Mouse (Mus musculus) myocyte (in vitro differentiated cells): ENCODE measurements around the gene Ttc30a2.

Experiments
- E2F4 ChIP-seq: IDR thresholded peaks from one replicate; pipeline ENCODE4 v1.6.1; 2011; ENCODE audit warnings: mild to moderate bottlenecking, control low read depth, moderate library complexity; ENCODE audit not compliant: insufficient read depth
- MAX ChIP-seq: IDR thresholded peaks from one replicate; pipeline ENCODE4 v1.6.1; 2011; ENCODE audit warnings: low read depth, mild to moderate bottlenecking, control low read depth
- POLR2A ChIP-seq: IDR thresholded peaks from one replicate; pipeline ENCODE4 v1.6.1; 2011; ENCODE audit warnings: low read depth, mild to moderate bottlenecking, control low read depth, moderate library complexity; ENCODE audit not compliant: insufficient read length
- TCF12 ChIP-seq: IDR thresholded peaks from one replicate; pipeline ENCODE4 v1.6.1; 2011; ENCODE audit warnings: mild to moderate bottlenecking, control low read depth; ENCODE audit not compliant: poor library complexity, insufficient read depth, severe bottlenecking

DNA sequence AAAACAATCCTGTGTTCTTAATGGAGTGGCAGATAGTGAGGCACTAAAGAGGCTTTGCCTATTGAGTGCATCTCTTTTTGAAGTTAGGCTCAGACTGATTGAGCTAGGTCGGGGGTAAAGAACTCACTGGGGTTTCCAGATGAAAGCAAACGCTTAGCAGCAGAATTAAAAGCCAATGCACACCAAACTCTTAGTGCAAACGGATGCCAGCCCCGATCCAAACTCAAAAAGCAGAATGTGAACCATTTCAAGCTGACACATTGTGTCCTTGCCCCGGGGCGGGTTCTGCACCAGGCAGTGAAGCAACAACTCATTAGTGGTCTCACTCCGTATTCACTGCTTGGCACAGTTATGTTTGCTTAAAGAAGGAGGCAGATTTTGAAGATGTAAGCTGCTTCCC is 38.9 kb upstream of the Ttc30a2 start:
- TF ChIP-seq TCF12 (no peak), POLR2A (no peak), E2F4 (no peak), MAX (no peak)
